Mouse (Mus musculus) spleen, adult 18-20 months (tissue): Measurements from ENCODE around the gene Gm26938.
A peak's percentile ranks its signal among the peaks of the same experiment; 100 is the strongest.

Source experiments
- DNase-seq, 2 experiments: peaks; one replicate each; pipeline ENCODE4 v3.0.0; 2022; ENCODE audit warnings: mixed read lengths in 2 of 2

The Gm26938 gene

DNA sequence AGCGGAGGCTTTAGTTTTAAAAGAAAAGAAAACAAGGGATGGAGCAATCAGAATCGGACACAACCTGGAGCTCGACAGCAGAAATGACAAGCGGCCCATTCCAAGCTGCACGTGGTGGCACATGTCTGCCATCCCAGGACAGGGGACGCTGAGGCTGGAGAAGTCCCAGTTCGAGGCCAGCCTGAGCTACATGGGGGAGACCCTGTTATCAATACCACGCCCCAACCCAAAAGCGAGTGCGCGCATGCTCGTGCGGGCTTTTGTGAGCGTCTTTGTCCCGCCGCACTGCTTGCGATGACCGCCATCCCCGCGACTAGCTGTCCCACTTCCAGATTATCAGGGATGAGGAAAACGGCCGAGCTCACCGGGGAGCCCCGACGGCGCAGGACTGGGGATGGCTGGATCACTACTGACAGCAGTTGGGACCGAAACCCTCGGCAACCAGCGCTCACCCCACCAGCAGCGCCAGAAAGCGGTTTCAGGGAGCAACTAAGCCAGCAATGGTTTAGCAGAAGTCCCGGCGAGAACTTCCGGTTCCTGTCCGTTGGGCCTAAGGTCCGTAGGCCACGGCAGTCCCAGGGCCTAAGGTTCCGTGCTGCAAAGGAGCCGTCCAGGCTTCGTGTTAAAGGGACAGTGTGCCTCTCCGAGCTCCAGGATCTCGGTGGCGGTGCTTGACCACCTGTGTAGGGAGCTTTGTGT, at the start of gene Gm26938, which contains the start of gene Psmg3:
Gene Gm26938, minus strand, starts transcription at position 51 of the 699 bp plus-strand sequence.
Gene Psmg3, minus strand, starts transcription at position 529 of the 699 bp plus-strand sequence.
- DNase-seq, result peak; percentile 73 to 90

DNA sequence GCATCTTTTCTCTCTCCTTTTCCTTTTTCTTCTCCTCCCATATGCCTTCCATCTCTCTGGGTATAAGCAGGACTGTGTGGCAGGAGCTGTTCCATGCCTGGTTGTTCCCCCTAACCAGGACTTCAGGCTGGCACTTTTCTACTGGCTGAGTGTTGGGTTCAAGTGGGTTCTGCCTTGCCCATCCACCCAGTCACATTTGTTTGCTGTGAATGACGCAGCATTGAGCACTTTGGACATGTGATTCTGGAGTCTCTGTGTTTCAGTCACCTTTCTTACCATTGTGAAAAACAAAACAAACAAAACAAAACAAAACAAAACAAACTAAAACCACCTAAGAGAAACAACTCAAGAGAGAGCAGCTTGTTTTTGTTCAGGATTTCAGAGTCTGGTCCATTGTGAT, 45.3 kb upstream of the Gm26938 start:
- no peak for DNase-seq

DNA sequence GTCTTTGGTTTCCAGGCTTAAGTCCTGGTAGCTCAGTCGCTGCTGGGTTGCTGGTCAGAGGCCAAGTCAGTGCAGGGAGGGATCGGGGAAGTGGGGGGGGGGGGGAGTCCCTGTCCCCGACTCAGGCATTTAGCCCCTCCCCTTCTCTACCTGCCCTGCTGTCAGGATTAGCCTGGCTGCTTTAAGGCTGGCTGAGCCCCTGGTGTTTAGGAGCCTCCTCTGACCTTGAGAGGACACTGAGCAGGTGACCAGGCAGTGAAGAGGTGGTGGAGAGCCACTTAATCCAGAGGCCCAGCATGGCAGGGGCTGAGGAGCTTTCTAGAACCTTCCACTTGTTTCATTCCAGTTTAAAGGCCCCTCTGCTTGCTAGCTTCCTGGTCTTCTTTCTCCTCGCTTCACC, 44.7 kb upstream of the Gm26938 start:
- DNase-seq, result no peak

DNA sequence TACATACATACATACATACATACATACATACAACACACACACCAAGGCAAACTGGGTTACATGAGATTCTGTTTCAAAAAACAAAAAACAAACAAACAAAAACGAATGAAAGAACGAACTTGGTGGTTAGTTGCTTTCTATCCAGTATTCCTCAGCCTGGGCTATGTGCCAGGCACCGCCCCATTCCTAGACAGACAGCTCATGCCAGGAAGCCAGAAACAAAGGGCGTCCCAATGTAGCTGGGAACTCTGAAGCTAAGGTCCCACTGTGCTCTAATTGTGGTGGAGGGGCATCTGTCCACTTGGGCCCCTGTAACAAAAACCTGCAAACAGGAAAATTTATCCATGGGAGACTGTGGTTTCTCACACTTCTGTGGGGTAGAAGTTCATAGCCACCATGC, 36.6 kb upstream of the Gm26938 start:
- DNase-seq, result no peak

GRCm38 (mm10) chr5:139860328-139861104, 34.3 kb upstream of the Gm26938 start:
- no peak for DNase-seq

DNA sequence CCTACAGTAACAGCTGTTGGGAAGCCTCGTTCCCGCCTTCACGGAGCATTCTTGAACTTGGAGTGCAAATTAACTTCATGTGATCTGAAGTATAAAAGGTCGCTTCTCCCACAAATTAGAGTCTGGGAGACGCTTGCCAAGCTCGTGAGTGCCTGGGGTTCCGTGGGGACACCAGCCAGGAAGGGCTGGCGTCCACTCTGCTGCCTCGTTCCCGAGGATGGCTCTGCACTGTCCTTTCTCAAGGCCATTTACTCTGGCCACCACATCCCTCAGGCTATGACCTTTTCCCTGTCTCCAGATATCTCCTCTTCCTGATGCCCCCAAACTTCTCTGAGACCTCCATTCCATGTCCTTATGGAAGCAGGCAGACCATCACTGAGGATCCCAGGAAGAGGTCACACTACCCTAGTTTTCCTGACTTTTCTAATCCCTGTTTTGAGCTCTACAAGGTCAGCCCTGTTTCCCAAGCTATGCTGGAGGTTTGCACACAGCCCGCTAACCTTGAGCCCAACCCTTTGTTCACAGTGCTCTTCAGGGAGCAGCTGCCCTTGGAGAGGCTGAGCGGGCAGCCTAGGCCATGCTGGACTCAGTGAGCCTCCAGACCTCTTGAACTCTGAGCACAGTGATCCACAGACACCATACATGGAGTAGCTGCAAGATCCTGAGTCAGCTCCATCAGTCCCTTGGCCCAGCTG, 23.6 kb upstream of the Gm26938 start:
- DNase-seq, result no peak

GRCm38 (mm10) chr5:139839142-139839541, 12.9 kb upstream of the Gm26938 start:
- DNase-seq, result no peak

DNA sequence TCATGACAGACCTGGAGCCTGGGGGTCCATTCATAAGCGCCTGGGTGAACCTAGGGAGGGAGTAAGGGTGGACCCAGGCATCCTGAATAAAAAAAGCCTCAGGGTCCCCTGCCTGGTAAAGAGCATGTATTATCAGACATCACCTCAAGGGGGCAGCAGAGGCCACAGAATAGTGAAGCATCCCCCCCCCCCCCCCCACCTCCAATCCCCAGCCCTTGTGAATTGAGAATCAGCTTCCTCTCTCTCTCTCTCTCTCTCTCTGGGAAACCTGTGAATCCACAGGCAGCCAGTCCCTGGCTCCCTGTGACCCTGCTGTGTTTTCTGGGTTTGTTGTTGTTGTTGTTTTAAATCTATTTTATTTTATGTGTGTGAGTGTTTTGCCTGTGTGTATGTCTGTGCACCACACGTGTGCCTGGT, 12.3 kb upstream of the Gm26938 start:
- DNase-seq, result peak in 1 of 2 experiments; percentile 65

- no peak for DNase-seq
Measured at GRCm38 (mm10) chr5:139835706-139836105, 9.5 kb upstream of the Gm26938 start.

GRCm38 (mm10) chr5:139832125-139832524, 5.9 kb upstream of the Gm26938 start:
- no peak for DNase-seq

DNA sequence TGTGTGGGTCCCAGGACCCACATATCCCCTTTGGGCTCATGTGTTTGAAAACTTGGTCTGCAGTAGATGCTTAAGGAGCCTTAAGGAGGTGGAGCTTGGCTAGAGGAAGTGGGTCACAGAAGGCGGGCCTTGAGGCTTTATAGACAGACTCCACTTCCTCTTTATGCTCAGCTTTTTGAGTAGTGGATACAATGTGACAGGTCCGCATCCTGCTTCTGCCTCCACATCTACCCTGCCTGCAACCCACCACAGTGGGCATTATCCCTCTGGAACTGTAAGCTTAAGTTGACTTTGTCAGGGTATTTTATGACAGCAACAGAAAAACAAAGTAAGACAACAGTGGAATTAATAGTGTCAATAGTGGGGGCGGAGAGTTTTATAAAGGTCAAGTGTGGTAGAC, 4.5 kb upstream of the Gm26938 start:
- DNase-seq, result peak in 1 of 2 experiments; percentile 42

DNA sequence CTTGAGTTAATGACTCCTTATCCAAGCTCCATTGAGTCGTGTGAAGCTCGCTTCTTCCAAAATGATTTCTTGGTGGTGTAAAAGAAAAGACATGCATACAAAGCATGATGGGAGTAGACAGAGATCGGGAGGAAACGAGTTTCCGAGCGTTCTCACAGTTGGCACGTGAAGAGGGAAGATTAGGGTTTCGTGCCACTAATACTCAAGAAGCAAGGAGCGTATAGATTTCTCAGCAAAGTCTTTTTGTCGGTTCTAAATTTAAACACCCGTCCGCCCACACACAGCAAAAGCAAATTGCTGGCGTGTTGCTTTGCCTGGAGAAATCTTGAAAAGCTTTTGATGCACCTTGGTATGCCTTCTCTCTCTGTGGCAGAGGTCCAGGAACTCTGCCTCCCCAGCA, 3.2 kb upstream of the Gm26938 start:
- no peak for DNase-seq

- no peak for DNase-seq
Measured at GRCm38 (mm10) chr5:139827593-139827992, 1.4 kb upstream of the Gm26938 start.

DNA sequence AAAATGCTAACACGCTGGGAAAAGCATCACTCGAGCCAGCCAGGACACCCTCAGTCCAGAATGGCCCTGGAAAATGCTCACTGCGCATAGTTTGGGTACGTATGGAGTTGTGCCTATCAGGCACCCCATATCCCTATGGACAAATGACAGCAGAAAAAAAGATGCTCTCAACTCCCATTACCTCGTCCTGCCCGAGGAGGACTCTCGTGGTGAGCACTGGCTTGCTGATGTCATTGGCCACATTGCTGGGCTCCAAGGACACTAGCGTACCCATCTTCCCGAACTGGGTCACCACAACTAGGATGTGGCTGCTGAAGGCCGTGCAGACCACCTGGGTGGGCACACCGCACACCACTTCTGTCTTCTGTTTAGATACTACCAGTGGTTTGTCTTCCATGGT, 260 bp downstream of the Gm26938 start:
- DNase-seq, result no peak

DNA sequence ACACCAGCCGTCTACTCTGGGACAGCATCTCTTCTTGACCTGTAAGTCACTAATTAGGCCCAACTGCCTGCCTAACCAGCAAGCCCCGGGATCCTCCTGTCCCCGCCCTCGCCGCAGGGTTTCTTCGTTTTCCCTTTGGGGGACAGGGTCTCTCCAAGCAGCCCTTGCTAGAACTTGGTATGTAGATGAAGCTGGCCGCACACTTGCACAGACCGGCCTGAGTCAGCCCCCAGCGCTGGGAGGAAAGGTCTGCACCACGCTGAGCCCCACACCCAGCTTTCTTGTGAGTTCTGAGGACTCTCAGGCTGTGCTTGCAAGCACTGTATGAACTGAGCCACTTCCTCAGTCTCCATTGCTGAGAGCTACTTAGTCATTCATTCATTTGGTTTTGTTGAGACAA, 1.7 kb downstream of the Gm26938 start:
- no peak for DNase-seq

DNA sequence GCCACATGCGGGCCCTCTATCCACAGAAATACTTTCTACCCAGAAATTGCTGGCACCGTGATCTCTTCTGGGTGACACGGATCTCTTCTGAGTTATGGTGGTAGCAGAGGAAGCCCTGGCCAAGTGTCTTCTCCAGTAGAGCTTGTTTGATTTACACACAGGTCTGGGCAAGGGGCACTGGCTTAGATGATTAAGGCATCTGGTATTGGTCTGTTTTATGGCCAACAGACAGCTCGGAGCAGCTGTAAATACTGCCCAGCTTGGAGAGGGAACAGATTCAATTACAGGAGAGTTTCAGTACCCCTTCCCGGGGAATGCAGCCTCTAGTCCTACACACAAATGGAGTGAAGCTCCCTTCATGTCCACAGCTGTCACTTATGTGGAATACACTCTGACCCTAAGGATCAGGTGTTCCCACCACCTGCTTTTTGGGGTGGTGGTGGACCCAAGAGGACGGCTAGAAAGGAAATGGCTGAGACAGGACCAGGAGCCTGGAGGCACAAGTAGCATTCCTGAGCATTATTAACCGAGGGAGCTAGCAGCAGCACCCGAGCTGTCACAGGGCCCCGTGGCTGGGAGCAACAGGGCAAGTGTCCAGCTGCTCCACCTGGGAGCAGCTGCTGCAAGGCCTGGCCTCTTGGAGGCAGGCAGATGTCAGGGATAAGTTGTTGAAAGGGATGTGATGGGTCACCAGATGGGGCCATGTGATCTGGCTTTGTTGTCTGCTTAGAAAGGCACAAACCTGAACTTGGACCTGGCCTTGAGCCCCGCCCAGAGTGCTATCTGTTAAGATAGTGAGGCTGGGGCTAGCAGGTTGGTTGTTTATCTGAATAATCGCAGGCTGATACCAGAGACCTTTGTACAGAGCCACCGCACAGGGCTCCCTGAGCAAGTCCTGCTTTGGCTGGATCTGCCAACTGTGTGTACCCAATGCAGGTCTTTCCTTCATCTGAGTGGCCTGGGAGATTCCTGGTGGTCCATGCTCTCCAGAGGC, 4.4 kb downstream of the Gm26938 start:
- no peak for DNase-seq

GRCm38 (mm10) chr5:139819538-139820181, 6.5 kb downstream of the Gm26938 start, which contains the start of gene Tmem184a:
TSS of gene Tmem184a (minus strand) at chr5:139819917.
- DNase-seq, result no peak

GRCm38 (mm10) chr5:139818801-139819200, 7.4 kb downstream of the Gm26938 start:
- peak in 1 of 2 experiments; percentile 51 for DNase-seq

- no peak for DNase-seq
Measured at GRCm38 (mm10) chr5:139818056-139818455, 8.2 kb downstream of the Gm26938 start.

DNA sequence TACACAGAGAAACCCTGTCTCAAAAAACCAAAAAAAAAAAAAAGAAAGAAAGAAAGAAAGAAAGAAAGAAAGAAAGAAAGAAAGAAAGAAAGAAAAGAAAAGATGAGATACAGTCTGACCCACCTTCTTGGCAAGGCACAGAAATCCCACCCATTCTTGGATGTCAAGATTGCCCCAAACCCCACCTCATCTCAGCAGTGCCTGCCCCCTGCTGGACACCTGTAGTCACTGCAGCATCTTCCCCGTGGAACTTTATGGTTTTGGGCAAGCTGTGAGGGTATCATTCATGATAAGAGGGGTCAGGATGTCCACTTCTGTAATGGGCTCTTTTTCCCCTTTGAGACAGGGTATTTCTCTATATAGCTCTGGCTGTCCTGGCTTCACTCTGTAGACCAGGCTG, 8.9 kb downstream of the Gm26938 start:
- no peak for DNase-seq

- DNase-seq, result no peak
Measured at GRCm38 (mm10) chr5:139816445-139816844, 9.8 kb downstream of the Gm26938 start.

DNA sequence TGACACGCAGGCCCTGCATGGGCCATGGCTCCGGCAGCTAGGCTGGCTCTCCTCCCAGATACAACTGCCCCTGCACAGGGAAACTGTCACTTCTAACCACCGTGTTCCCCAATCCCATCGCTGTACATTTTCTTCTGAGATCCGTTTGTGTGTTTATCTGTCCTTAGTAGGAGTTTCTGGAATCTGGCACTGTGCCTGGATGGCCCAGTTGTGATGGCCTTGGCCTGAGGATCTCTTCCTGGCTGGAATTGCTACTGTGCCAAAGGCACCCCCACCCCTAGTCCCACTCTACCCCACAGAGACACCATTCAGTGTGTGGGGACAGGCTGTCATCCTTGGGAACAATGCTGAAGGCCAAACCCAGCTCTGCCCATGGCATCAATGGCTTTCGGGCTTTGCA, 10.2 kb downstream of the Gm26938 start:
- no peak for DNase-seq
